Mouse (Mus musculus): ENCODE data around the gene Dmp1. TPM values are rescaled to one million over a fixed set of nuclear protein-coding genes. Genes with fewer than 3 reads are reported as not detected.

The Dmp1 gene
- not detected in 2 replicates for polyA plus RNA-seq (2012)

GRCm38 (mm10) chr5:104202351-104202750, at the start of gene Dmp1:
TSS of gene Dmp1 (plus strand) at chr5:104202613.
- TF ChIP-seq GATA1 (IDR thresholded peaks at IDR 0.05; ENCODE audit: low read length): no peak

DNA sequence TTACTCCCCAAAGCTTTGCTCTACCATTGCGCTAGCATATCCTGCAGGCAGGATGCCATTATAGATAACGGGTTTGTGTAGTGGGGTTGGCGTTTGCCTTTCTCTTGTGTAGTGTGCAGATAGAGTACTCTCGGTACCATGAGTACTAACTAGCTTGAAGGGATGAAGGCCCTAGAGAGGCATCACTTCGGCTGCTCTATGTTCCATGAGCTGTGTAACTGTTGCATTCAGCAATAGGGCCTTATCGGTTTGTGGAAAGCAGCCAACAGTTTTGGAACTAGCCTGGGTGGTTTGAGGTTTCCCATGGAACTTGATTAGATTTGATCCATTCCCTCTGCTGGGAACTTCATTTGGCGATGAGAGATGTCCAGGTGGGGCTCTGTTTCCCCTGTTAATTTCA, 44.7 kb upstream of the Dmp1 start:
- no peak for TF ChIP-seq GATA1 (IDR thresholded peaks at IDR 0.05; ENCODE audit: low read length)

GRCm38 (mm10) chr5:104158332-104159052, 43.9 kb upstream of the Dmp1 start:
- no peak for TF ChIP-seq GATA1 (IDR thresholded peaks at IDR 0.05; ENCODE audit: low read length)

- TF ChIP-seq GATA1 (IDR thresholded peaks at IDR 0.05; ENCODE audit: low read length): no peak
Measured at GRCm38 (mm10) chr5:104160581-104160980, 41.8 kb upstream of the Dmp1 start.

DNA sequence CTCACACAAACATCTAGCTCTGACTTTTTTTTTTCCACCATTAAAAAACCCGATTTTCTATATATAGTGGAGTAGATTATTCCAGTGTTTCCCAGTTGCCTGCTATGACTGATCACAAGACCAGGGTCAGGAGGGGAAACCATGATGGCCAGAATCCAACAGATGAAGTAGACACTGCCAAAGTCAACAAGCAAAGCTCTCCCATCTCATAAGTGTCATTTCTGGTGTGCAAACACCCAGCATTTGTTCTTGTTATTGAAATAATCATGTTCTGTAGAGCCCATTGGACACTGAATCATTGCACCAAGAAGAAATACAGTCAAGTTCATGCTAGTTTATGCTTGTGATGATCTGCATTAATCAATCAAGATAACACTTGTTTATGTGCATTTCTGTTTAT, 41.0 kb upstream of the Dmp1 start:
- no peak for TF ChIP-seq GATA1 (IDR thresholded peaks at IDR 0.05; ENCODE audit: low read length)

DNA sequence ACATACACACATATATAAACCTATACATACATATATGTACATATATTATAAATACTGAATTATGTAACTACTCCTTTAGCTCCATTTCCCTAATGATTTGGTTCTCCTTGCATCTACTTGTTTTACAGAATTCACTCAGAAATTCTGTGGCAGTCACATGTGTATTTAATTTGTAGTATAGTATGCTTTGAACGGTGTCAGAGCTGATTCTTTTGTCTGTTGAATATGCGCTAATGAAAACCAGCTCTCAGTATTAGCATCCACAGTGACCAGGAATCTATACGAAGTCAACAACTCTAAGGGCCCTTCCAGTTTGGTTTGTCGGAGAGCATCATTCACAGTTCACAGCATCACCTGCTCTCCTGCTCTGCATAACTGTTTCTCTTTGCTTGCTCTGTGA, 38.9 kb upstream of the Dmp1 start:
- no peak for TF ChIP-seq GATA1 (IDR thresholded peaks at IDR 0.05; ENCODE audit: low read length)

DNA sequence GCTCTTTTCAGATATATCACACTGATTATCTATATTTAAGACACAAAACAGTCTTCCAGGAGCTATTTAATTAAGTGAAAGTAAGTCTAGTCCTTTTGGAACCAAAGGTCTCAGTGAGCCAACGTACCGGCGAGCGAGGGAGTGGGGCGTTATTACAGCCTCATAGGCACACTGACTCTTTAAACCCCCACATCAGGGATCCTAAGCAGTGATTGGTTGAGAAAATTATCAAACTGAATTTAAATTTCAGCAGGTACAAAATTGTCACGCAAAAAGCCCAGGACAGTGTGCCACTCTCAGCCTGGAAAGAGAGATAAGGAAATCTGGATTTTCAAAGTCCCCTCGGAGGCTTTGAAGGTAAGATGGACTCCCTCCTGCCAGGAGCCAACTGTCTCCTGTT, 32.0 kb upstream of the Dmp1 start, which contains the start of gene Dspp:
Dspp (plus strand) TSS at position 301 of the 400 bp plus-strand sequence.
- TF ChIP-seq GATA1 (IDR thresholded peaks at IDR 0.05; ENCODE audit: low read length): no peak

DNA sequence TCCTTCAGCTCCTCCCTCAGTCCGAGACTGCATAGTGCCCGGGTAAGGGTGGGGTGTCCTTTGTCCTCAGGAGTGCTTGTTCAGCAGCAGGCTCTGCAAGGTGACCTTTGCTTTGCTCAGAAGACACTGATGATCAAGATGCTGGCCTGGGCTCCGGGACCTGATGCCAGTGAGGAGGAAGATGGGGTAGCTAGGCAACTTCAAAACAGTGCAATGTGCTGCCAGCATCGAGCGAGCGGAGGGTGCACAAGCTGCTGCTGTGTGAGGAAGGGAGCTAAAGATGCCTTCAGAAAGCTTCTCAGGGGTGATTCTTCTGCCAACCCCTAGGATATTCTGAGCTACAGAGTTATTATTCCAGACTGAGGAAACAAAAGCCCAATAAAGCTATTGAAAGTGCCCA, 29.3 kb upstream of the Dmp1 start:
- no peak for TF ChIP-seq GATA1 (IDR thresholded peaks at IDR 0.05; ENCODE audit: low read length)

DNA sequence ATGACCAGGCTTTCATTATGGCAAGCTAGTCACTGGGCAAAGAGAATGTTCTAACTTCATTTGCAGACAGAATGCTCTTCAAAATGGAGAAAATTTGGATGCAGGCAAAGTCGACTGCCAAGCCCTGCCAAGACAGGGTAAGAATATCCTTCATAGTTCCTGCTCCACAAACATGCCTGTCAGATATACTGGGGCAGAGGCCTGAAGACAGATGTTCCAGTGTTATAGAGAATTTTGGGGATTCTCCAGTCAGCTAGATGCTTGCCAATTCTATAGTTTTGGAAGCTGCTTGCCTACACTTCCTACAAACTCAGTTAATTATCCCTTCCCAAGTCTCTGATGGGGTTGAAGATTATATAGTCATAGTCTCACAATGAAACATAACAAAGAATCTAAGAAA, 18.7 kb upstream of the Dmp1 start:
- TF ChIP-seq GATA1 (IDR thresholded peaks at IDR 0.05; ENCODE audit: low read length): no peak

DNA sequence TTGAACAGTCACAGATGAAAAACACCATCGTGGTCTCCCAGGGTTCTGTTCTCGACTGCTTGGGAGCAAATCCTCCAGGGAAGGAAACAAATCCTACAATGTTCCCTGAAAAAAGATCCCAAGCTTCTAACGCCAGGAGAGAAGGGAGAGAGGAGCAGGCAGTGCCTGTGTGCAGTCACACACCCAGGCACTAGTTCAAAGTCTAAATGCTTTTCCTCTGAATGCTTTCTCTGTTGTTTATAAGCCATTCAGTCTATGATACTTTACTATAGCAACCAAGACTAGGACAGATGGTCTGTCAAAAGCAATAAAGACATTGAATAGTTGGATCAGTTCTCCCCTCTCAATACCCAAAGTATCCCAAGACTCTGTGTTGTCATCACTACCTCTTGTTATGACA, 15.1 kb upstream of the Dmp1 start:
- TF ChIP-seq GATA1 (IDR thresholded peaks at IDR 0.05; ENCODE audit: low read length): no peak

DNA sequence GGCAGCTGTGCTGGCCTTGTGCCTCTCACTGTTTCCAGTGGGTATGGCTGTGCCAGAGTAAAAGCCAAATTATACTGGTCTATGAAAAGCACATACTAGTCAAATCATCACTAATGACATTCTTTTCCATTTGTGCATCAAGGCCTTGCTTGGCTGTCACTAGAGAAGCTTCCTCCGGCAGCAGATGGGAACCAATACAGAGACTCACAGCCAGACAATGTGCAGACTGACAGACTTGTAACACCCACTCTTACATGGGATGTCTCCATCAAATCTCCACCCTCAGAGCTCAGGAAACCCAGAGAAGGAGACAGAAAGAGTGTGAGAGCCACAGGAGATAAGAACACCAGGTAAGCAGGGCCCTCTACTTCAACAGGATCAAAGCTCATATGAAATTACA, 7.3 kb upstream of the Dmp1 start:
- no peak for TF ChIP-seq GATA1 (IDR thresholded peaks at IDR 0.05; ENCODE audit: low read length)

DNA sequence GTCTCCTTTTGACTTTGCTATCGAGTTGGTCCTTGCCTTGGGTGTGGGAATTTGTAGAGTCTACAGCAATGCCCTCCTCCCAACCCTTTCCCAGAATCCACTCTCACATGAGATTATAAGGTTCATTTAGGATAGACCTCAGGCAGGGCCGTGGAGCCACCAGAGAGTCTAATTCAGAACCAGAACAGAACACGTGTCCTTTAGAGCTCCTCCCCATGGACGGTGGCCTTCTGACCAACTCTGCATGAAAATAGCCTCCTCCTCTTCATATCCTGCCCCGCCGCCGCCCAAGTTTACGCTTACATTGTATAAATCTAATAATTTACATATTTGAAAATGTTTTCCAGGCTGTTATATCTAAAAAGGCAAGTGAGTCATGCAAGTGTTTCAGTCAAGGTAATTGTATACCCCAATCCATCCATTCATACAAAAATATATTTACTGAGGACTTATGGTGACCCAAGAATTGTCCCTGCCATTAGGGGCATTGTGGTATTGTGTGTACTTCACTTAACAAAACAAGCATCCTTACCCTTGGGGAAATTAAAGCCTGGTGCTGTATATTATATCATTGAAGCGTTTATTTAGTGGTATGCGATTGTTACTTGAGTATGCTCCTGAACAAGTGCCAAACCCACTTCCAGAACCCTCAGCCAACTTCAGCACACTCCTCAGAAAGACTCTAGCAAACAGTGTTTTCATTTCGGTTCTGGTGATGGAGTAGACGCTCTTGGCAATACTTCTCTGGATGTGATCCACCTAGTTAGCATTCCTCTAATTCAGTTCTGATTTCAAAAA, 1.1 kb upstream of the Dmp1 start:
- TF ChIP-seq GATA1 (IDR thresholded peaks at IDR 0.05; ENCODE audit: low read length): no peak

DNA sequence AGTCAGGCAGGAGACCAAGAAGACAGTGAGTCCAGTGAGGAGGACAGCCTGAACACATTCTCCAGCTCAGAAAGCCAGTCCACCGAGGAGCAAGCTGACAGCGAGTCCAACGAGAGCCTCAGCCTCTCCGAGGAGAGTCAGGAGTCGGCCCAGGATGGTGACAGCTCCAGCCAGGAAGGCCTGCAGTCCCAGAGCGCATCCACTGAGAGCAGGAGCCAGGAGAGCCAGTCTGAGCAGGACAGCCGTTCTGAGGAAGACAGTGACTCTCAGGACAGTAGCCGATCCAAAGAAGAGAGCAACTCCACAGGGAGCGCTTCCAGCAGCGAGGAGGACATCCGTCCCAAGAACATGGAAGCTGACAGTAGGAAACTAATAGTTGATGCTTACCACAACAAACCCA, 10.1 kb downstream of the Dmp1 start:
- TF ChIP-seq GATA1 (IDR thresholded peaks at IDR 0.05; ENCODE audit: low read length): no peak

DNA sequence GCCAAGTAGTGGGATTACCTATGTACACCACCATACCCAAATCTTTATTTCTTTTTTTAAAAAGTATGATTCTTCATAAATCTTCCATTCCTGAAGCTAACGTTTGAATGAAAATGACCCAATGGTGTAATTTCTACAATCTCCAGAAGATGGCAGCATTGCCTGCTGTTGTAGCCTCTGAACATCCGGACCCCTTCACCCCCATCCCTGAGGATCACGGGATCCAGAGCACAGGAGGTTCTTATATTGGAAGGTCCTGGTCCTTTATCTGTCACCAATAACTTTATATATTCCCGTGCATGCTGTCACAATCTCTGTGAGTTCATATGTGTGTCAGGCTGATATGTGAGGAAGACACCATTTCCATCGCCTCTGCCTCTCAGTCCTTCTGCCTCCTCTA, 16.5 kb downstream of the Dmp1 start:
- no peak for TF ChIP-seq GATA1 (IDR thresholded peaks at IDR 0.05; ENCODE audit: low read length)

- no peak for TF ChIP-seq GATA1 (IDR thresholded peaks at IDR 0.05; ENCODE audit: low read length)
Measured at GRCm38 (mm10) chr5:104224299-104224698, 21.9 kb downstream of the Dmp1 start.

DNA sequence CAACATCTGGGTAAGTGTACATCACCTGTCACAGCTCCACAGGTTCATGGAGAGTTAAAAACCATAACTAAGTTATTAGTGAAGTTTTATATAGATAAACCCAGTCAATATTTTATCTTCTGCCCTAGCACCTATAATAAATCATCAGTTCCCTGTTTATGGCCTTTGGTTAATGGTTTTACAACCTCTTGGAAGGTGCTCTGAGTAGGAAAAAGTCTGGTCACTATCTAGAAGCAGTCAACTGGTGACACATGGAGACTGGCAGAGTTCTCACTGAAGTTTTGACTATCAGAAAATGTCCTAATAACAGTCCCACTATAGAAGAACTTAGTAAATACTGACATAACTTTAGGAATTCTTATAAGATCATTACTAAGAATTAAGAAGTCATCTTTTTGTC, 22.3 kb downstream of the Dmp1 start:
- TF ChIP-seq GATA1 (IDR thresholded peaks at IDR 0.05; ENCODE audit: low read length): no peak

- no peak for TF ChIP-seq GATA1 (IDR thresholded peaks at IDR 0.05; ENCODE audit: low read length)
Measured at GRCm38 (mm10) chr5:104228497-104228896, 26.1 kb downstream of the Dmp1 start.
